Mouse (Mus musculus) E14TG2a.4 (cell line): ENCODE data around the gene Prkce.

ENCODE experiments used
- H3K27me3 ChIP-seq: 2 replicates; pipeline ENCODE4 v1.6.1; 2014; ENCODE audit warnings: low read length, control low read depth; ENCODE audit not compliant: insufficient read depth
- H3K36me3 ChIP-seq: 2 replicates; pipeline ENCODE4 v1.6.1; 2014; ENCODE audit warnings: low read length, control low read depth; ENCODE audit not compliant: insufficient read depth
- H3K4me1 ChIP-seq: replicated peaks from 2 replicates; pipeline ENCODE4 v1.6.1; 2014; ENCODE audit warnings: low read depth, low read length, control low read depth
- H3K4me3 ChIP-seq: replicated peaks from 2 replicates; pipeline ENCODE4 v1.5.1; 2014; ENCODE audit warnings: mild to moderate bottlenecking, low read length
- H3K9me3 ChIP-seq: 2 replicates; pipeline ENCODE4 v1.6.1; 2014; ENCODE audit warnings: low read length, control low read depth
- CTCF ChIP-seq: conservative IDR thresholded peaks from 2 replicates; pipeline ENCODE4 v1.5.1; 2014; ENCODE audit warnings: low read length
- NANOG ChIP-seq: IDR thresholded peaks from 2 replicates; pipeline ENCODE4 v1.6.1; 2014; ENCODE audit warnings: borderline replicate concordance, low read length, mixed read lengths
- POU5F1 ChIP-seq: IDR thresholded peaks from 2 replicates; pipeline ENCODE4 v1.6.1; 2014; ENCODE audit warnings: low read length, borderline replicate concordance

Prkce gene

DNA sequence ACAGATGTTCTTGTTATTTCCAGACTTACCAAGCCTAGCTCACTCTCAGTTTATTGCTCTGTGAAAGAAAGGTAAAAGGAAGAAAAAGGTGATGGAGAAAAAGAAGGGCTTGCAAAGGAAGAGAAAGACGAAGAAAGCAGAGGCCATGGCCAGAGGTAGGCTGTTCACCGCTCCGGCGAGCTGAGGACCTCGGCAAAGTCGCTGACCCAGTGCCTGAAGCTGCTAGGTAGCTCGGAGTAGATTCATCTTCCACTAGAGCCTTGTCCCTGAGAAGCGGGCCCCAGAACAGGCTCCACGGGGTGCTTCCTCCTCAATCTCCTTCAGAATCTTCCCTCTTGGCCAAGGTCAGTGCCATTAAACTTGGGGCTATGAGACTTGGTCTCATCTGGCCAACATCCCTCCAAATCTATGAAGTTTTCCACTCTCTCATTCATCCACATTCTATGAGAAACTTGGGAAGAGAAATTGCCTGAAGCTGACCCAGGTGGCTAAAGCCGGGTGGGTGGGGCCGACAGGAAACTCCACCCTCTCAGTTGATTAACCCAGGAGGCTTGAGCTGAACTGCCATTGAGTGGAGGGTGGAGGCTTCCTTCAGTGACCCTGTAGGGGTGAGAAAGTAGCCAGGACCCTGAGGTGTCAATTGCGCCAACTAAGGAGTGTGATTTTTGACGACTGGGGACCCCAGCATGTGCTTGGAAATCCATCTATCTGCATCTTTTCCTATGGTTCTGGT, 502.2 kb downstream of the Prkce start:
- TF ChIP-seq NANOG (no peak), CTCF (no peak), POU5F1 (no peak)
- peaks cover 55% of the 10 kb centered on the region for H3K4me1 ChIP-seq
- H3K4me3 ChIP-seq: peak overlapping the region; percentile 39
- H3K27me3 ChIP-seq: peaks cover 11% of the 10 kb centered on the region
- H3K36me3 ChIP-seq: no peaks in the 10 kb centered on the region
- no peaks in the 10 kb centered on the region for H3K9me3 ChIP-seq

DNA sequence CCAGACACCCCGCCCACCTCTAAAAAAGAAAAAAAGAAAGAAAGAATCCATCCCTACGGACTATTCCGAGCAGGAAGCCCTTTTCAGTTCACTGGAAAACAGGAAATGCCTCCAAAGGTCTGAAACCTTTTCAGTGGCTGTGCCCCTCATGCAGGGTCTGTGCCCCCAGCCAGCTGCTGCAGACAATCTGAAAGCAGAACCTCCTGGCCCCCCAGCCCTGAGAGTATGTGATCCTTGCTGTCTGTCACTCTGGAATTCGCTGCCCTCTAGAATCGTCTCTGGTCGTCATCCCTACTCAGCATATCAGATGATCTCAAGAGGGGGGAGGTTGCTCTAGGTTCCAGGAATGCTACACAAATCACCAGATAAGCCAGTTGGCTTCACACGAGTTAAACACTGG, 503.1 kb downstream of the Prkce start:
- no peaks in the 10 kb centered on the region for H3K9me3 ChIP-seq
- no peak for TF ChIP-seq POU5F1

DNA sequence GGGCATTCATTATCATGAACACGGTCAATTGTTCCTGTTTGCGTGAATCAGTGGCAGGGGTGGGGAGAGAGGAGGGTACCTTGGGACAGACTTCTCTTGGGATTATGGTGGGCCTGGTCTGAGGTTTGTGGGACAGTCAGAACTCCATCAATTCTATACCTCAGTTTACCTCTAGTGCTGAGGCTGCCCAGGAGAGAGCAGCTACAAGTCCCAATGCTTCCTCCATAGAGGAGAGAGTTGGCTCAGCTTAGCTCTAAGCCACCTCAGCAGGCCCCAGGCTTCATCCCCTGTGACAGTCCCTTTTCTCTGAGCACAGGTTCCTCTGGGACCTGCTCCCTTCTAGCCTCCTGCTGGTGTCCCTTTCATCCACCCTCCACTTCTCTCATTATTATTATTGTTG, 507.4 kb downstream of the Prkce start:
- H3K36me3 ChIP-seq: no peaks in the 10 kb centered on the region
- H3K4me1 ChIP-seq: peaks cover 36% of the 10 kb centered on the region
- no peak overlapping the region for H3K4me3 ChIP-seq
- no peaks in the 10 kb centered on the region for H3K9me3 ChIP-seq
- peaks cover 20% of the 10 kb centered on the region for H3K27me3 ChIP-seq
- no peak for TF ChIP-seq CTCF
- TF ChIP-seq POU5F1: no peak
- TF ChIP-seq NANOG: no peak

More for the DNA sequence above, 503.1 kb downstream of the Prkce start:
- Histone ChIP-seq H3K36me3 (no peaks in the 10 kb centered on the region), H3K27me3 (peaks cover 15% of the 10 kb centered on the region), H3K4me1 (peaks cover 58% of the 10 kb centered on the region), H3K4me3 (peak overlapping the region; percentile 39)

DNA sequence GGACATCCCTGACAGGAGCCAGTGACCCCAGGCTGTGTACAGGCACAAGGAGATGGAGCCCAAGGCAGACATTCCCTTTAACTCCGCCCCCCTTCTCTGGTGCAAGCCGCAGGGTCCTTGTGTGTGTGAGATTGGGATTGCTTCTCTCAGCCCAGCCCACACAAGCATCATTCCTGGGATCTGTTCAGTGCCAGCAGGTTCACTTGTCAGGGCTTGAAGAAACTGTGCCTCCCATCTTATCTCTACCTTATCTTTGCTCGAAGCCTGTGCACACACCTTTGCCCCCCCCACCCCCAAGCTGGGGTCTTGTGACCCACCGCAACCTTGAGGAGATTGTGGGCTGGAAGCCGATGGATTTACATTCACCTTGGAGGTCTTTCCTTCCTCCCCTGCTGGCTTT, 508.8 kb downstream of the Prkce start:
- no peaks in the 10 kb centered on the region for H3K9me3 ChIP-seq
- peaks cover 20% of the 10 kb centered on the region for H3K27me3 ChIP-seq
- no peak overlapping the region for H3K4me3 ChIP-seq
- H3K4me1 ChIP-seq: peaks cover 22% of the 10 kb centered on the region
- no peaks in the 10 kb centered on the region for H3K36me3 ChIP-seq
- no peak for TF ChIP-seq CTCF
- TF ChIP-seq POU5F1: no peak
- no peak for TF ChIP-seq NANOG

GRCm38 (mm10) chr17:86676909-86677308, 509.3 kb downstream of the Prkce start:
- H3K4me3 ChIP-seq: no peak overlapping the region
- H3K9me3 ChIP-seq: no peaks in the 10 kb centered on the region
- peaks cover 16% of the 10 kb centered on the region for H3K4me1 ChIP-seq
- no peaks in the 10 kb centered on the region for H3K36me3 ChIP-seq
- peaks cover 16% of the 10 kb centered on the region for H3K27me3 ChIP-seq
- TF ChIP-seq POU5F1 (no peak), NANOG (no peak), CTCF (no peak)

DNA sequence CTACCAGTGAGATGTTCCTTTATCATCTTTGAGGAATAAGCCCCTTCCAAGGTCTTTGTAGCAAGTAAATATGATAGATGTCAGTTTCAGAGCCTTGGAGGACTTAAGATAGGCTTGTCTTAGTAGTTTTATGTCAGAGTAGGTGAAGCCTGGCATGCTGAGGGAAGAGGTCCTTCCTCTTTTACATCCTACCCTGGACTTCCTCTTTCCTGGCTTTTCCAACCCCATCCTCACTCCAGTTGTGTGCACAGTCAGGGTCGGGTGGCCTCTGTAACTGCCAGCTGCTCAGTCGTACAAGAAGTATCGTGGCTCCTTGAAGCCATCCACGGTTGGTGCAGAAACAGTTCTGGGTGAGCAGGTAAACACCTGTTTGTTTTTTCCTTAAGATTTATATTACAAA, 517.7 kb downstream of the Prkce start:
- peaks cover 14% of the 10 kb centered on the region for H3K9me3 ChIP-seq
- H3K27me3 ChIP-seq: no peaks in the 10 kb centered on the region
- 0 out of 2 replicates have a peak, but pooled peaks cover 6% of the 10 kb centered on the region for H3K4me1 ChIP-seq
- no peak overlapping the region for H3K4me3 ChIP-seq
- no peaks in the 10 kb centered on the region for H3K36me3 ChIP-seq
- TF ChIP-seq POU5F1: no peak
- TF ChIP-seq NANOG: no peak
- no peak for TF ChIP-seq CTCF

- TF ChIP-seq NANOG (no peak), POU5F1 (no peak), CTCF (no peak)
- no peaks in the 10 kb centered on the region for H3K27me3 ChIP-seq
- no peaks in the 10 kb centered on the region for H3K36me3 ChIP-seq
- H3K9me3 ChIP-seq: peaks cover 28% of the 10 kb centered on the region
- H3K4me3 ChIP-seq: no peak overlapping the region
- H3K4me1 ChIP-seq: peaks cover 9% of the 10 kb centered on the region
Measured at GRCm38 (mm10) chr17:86687021-86687420, 519.4 kb downstream of the Prkce start.

- H3K27me3 ChIP-seq: no peaks in the 10 kb centered on the region
- peaks cover 17% of the 10 kb centered on the region for H3K9me3 ChIP-seq
- no peaks in the 10 kb centered on the region for H3K36me3 ChIP-seq
- H3K4me3 ChIP-seq: no peak overlapping the region
- peaks cover 17% of the 10 kb centered on the region for H3K4me1 ChIP-seq
- TF ChIP-seq POU5F1 (no peak), NANOG (no peak), CTCF (no peak)
Measured at GRCm38 (mm10) chr17:86690871-86691390, 523.3 kb downstream of the Prkce start.

DNA sequence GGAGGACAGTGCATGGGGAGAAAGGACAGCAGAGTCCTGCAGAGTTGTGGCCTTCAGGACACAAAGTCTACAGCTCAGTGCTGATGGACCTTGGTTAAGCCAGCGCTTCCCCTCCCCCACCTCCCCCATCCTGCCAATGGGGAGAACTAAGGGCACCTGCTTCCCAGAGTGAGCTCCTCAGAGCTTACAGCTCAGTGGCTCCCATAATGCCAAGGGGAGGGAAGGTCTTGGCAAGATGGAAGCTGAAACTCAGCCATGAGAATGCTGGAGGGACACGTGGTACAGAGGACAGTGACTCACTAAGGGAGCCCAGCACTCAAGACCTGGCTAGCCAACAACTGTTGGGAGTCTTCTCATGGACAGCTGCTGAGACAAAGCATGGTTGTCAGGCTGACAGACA, 530.2 kb downstream of the Prkce start:
- Histone ChIP-seq H3K9me3 (peaks cover 3% of the 10 kb centered on the region; the same call in 1 of the 2 replicates), H3K4me1 (peaks cover 8% of the 10 kb centered on the region), H3K36me3 (no peaks in the 10 kb centered on the region), H3K4me3 (no peak overlapping the region), H3K27me3 (no peaks in the 10 kb centered on the region)
- TF ChIP-seq POU5F1 (no peak), CTCF (no peak), NANOG (no peak)
